Mouse (Mus musculus): ENCODE results near the gene Gm17617. TPM values are rescaled to one million over a fixed set of nuclear protein-coding genes. Genes with fewer than 3 reads are reported as not detected.

Gm17617 gene
- polyA plus RNA-seq (2012; rRNA removed) = not detected in 2 replicates

DNA sequence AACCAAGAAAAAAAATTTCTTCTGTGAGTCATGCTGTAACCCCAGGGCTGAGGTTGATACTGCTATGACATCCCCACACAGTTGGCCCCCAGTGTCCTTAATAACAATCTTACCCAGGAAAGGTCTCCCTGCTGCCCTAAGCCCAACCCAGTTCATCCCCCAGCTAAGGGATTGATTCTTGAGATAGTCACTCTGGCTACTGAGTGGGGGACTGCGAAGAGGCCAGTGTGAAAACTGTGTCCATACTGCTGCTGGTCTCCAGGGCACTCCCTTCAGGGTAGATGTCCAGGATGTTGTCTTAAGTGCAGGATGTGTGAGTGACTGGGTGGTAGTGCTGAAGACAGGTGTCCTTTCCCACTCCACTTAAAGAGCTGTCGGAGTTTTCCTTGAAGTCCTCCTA is at the start of gene Gm17617:
Gene Gm17617 (minus strand): TSS at position 101 of the 400 bp plus-strand sequence.
- DNase-seq = no peak
- no peak for TF ChIP-seq CTCF (IDR thresholded peaks at IDR 0.05; ENCODE audit: borderline replicate concordance, insufficient read depth, low read depth, low read length)
- TF ChIP-seq POLR2A (IDR thresholded peaks at IDR 0.05; ENCODE audit: borderline replicate concordance, insufficient read depth, low read length) = no peak
- Histone ChIP-seq H3K27ac (ENCODE audit: insufficient read depth, low read length) (no peak within 1 kb of the TSS), H3K27me3 (ENCODE audit: control insufficient read depth, insufficient read depth, low read length) (no peaks in the 10 kb centered on the region), H3K4me1 (ENCODE audit: control insufficient read depth, insufficient read depth, low read length) (no peaks in the 10 kb centered on the region; the same call in 1 of the 2 replicates), H3K4me3 (replicated peaks; ENCODE audit: insufficient read depth, low read depth, low read length) (no peak within 1 kb of the TSS)
- 99% methylated on average over 2 of the region's 2 CpGs for WGBS

DNA sequence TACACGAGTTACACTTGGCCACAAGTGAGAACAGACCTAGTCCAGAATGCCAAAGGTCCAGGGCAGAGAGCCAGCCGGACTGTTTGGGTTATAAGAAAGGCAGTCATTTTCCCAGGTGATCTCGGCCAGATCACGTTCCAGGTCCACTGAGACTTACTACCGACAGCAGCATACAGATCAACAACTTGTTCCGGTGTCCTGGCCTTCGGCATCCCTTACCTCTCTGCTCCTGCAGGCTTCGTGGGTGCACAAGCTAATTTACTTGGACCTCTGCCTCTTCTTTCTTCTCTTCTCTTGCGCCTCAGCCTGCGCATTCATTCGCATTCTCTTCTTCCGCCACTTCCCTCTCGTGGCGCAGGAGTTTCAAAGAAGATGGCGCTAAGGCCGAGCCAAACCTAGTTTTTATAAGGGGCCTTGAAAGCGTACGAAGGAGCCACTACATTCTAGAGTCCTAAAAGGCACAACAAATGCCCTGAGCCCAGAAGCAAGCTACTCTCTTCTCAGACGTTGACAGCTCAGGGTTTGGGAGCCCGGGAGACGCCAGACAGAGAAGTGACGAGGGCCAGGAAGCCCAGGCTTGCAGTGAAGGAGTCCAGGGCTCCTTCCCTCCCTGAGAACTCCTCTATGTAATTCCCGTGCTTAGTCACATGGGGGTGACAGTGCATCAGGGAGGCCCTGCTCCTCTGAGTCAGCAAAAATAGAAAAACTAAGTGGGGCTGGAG is 49.0 kb upstream of the Gm17617 start:
- peak; percentile 80 for TF ChIP-seq CTCF (IDR thresholded peaks at IDR 0.05; ENCODE audit: borderline replicate concordance, insufficient read depth, low read depth, low read length)
- TF ChIP-seq POLR2A (IDR thresholded peaks at IDR 0.05; ENCODE audit: borderline replicate concordance, insufficient read depth, low read length) = no peak
- Histone ChIP-seq H3K4me1 (ENCODE audit: control insufficient read depth, insufficient read depth, low read length) (peaks cover 6% of the 10 kb centered on the region), H3K27ac (ENCODE audit: insufficient read depth, low read length) (0 out of 2 replicates have a peak overlapping the region, but pooled peaks have one; percentile 2), H3K4me3 (replicated peaks; ENCODE audit: insufficient read depth, low read depth, low read length) (peak overlapping the region; percentile 41), H3K27me3 (ENCODE audit: control insufficient read depth, insufficient read depth, low read length) (no peaks in the 10 kb centered on the region)
- DNase-seq = peak; percentile 75
- WGBS = 4% methylated on average over 23 of the region's 23 CpGs

DNA sequence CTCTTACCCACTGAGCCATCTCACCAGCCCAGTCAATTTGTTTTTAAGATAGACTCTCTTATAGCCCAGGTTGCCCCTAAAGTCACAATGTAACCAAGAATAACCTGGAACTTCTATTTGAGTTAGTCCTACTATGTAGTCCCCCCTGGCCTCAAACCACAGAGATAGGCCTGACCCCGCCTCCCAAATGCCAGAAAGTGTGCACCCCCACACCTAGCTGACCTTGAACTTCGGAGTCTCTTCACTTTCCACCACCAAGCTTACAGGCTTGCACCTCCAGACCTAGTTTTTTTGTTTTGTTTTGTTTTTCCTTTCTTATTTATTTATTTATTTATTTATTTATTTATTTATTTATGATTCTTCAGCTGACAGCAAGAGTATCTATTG is 48.4 kb upstream of the Gm17617 start:
- 87% methylated on average over 2 of the region's 2 CpGs for WGBS
- no peak overlapping the region for H3K4me3 ChIP-seq (replicated peaks; ENCODE audit: insufficient read depth, low read depth, low read length)
- no peak for TF ChIP-seq CTCF (IDR thresholded peaks at IDR 0.05; ENCODE audit: borderline replicate concordance, insufficient read depth, low read depth, low read length)
- no peak for TF ChIP-seq POLR2A (IDR thresholded peaks at IDR 0.05; ENCODE audit: borderline replicate concordance, insufficient read depth, low read length)
- DNase-seq = no peak
- peaks cover 6% of the 10 kb centered on the region for H3K4me1 ChIP-seq (ENCODE audit: control insufficient read depth, insufficient read depth, low read length)
- no peak overlapping the region for H3K27ac ChIP-seq (ENCODE audit: insufficient read depth, low read length)
- H3K27me3 ChIP-seq (ENCODE audit: control insufficient read depth, insufficient read depth, low read length) = no peaks in the 10 kb centered on the region

DNA sequence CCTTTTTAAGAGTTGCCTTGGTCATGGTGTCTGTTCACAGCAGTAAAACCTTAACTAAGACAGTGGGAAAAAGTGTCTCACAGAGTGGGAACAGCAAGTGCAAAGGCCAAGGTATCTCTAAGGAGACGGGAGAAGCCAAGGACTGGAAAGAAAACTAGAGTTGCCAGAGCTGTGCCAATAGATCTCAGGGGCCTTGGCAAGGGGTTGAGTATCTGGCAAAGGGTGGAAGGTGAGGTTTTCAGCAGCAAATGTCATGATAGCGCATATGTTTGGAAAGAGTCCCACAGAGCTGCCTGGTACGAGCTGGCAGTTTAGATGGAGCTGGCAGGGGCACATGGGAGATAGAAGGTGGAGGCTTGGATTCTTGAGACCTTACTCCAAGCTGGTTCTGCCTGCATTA is 46.2 kb upstream of the Gm17617 start:
- WGBS = 18% methylated on average over 3 of the region's 3 CpGs
- H3K4me1 ChIP-seq (ENCODE audit: control insufficient read depth, insufficient read depth, low read length) = peaks cover 6% of the 10 kb centered on the region
- peak; percentile 36 to 69 for DNase-seq
- H3K27me3 ChIP-seq (ENCODE audit: control insufficient read depth, insufficient read depth, low read length) = no peaks in the 10 kb centered on the region
- no peak overlapping the region for H3K4me3 ChIP-seq (replicated peaks; ENCODE audit: insufficient read depth, low read depth, low read length)
- no peak for TF ChIP-seq CTCF (IDR thresholded peaks at IDR 0.05; ENCODE audit: borderline replicate concordance, insufficient read depth, low read depth, low read length)
- TF ChIP-seq POLR2A (IDR thresholded peaks at IDR 0.05; ENCODE audit: borderline replicate concordance, insufficient read depth, low read length) = no peak
- H3K27ac ChIP-seq (ENCODE audit: insufficient read depth, low read length) = no peak overlapping the region

DNA sequence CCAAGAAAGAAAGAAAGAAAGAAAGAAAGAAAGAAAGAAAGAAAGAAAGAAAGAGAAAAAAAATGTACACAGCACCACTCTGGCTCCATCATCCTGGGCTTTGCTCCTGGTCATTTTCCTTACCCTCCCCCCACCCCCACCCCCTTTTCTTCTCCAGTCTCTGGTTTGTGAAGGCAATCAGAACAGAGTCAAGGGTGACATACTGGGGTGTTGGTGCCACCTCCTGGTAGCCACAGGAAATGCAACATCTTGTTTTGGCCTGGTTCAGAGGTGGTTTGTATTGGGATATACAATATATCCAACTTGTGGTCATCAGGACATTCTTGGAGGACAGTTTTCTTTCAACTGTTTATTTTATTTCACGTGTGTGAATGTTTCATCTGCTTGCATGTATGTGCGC is 45.2 kb upstream of the Gm17617 start:
- H3K27me3 ChIP-seq (ENCODE audit: control insufficient read depth, insufficient read depth, low read length) = no peaks in the 10 kb centered on the region
- TF ChIP-seq CTCF (IDR thresholded peaks at IDR 0.05; ENCODE audit: borderline replicate concordance, insufficient read depth, low read depth, low read length) = peak; percentile 90
- no peak for TF ChIP-seq POLR2A (IDR thresholded peaks at IDR 0.05; ENCODE audit: borderline replicate concordance, insufficient read depth, low read length)
- peak; percentile 65 to 76 for DNase-seq
- 44% methylated on average over 2 of the region's 2 CpGs for WGBS
- H3K4me3 ChIP-seq (replicated peaks; ENCODE audit: insufficient read depth, low read depth, low read length) = no peak overlapping the region
- H3K4me1 ChIP-seq (ENCODE audit: control insufficient read depth, insufficient read depth, low read length) = peaks cover 6% of the 10 kb centered on the region
- H3K27ac ChIP-seq (ENCODE audit: insufficient read depth, low read length) = no peak overlapping the region

DNA sequence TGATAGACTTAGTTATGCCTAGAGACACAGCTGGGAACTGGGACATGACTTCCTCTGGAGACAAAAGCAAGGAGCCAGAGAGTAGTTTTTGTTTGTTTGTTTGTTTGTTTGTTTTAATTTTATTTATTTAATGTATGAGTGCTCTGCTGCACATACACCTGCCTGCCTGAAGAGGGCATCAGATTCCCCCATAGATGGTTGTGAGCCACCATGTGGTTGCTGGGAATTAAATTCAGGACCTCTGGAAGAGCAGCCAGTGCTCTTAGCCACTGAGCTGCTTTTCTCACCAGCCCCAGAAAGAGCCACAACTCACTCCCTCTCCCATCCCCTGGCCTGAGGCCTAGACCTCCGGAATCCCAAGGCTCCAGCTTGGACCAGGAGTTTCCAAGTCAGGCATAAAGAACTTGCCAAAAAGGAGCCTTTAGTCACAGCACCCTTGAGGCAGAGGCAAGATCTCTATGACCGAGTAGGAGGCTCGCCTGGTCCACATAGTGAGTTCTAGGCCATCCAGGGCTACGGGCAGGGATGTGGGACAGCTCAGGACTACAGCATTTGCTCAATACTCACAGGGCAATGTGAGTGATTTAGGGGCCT is 44.7 kb upstream of the Gm17617 start:
- Histone ChIP-seq H3K4me3 (replicated peaks; ENCODE audit: insufficient read depth, low read depth, low read length) (no peak overlapping the region), H3K27ac (ENCODE audit: insufficient read depth, low read length) (no peak overlapping the region), H3K4me1 (ENCODE audit: control insufficient read depth, insufficient read depth, low read length) (peaks cover 6% of the 10 kb centered on the region), H3K27me3 (ENCODE audit: control insufficient read depth, insufficient read depth, low read length) (no peaks in the 10 kb centered on the region)
- DNase-seq = no peak
- TF ChIP-seq POLR2A (IDR thresholded peaks at IDR 0.05; ENCODE audit: borderline replicate concordance, insufficient read depth, low read length) (no peak), CTCF (IDR thresholded peaks at IDR 0.05; ENCODE audit: borderline replicate concordance, insufficient read depth, low read depth, low read length) (no peak)
- WGBS = 62% methylated on average over 4 of the region's 4 CpGs

DNA sequence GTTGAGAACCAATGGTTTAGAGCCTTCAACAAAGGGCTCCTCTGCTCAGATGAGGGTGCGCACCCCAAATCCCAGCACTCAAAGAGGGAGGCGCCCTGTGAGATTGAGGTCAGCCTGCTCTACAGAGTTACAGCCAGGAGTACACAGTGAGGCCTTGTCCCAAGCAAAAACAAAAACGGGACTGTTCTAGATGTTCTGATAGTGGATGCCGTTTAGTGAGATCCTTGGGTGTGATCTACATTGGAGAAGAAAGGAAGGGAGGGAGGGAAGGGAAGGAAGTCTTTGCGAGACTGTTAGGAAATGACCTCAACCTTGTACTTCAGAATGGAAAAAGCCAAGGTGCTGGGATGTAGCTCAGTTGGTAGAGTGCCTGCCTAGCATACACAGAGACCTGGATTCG is 42.9 kb upstream of the Gm17617 start:
- Histone ChIP-seq H3K27me3 (ENCODE audit: control insufficient read depth, insufficient read depth, low read length) (no peaks in the 10 kb centered on the region), H3K4me1 (ENCODE audit: control insufficient read depth, insufficient read depth, low read length) (peaks cover 6% of the 10 kb centered on the region), H3K27ac (ENCODE audit: insufficient read depth, low read length) (no peak overlapping the region), H3K4me3 (replicated peaks; ENCODE audit: insufficient read depth, low read depth, low read length) (no peak overlapping the region)
- 93% methylated on average over 6 of the region's 6 CpGs for WGBS
- DNase-seq = no peak
- TF ChIP-seq POLR2A (IDR thresholded peaks at IDR 0.05; ENCODE audit: borderline replicate concordance, insufficient read depth, low read length) = no peak
- TF ChIP-seq CTCF (IDR thresholded peaks at IDR 0.05; ENCODE audit: borderline replicate concordance, insufficient read depth, low read depth, low read length) = no peak

DNA sequence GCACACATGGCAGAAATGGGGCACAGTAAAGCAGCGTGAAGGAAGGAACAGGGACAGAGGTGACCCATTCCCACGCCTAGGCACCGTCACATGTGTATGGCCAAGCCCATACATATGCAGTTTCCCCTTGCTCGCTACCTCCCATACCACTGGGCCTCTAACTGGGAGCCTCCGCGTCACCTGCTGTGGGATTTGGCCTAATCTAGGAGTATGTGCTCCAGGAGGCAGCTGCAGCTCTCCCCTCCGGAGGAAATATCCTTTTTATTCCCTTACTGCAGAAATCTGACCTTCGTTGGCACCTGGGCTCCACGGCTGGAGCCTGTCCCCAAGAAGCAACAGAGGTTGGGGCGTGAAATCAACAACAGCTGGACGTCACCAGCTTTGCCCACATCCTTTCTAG is 41.0 kb upstream of the Gm17617 start:
- H3K4me1 ChIP-seq (ENCODE audit: control insufficient read depth, insufficient read depth, low read length) = peaks cover 2% of the 10 kb centered on the region
- no peak for DNase-seq
- TF ChIP-seq POLR2A (IDR thresholded peaks at IDR 0.05; ENCODE audit: borderline replicate concordance, insufficient read depth, low read length) (no peak), CTCF (IDR thresholded peaks at IDR 0.05; ENCODE audit: borderline replicate concordance, insufficient read depth, low read depth, low read length) (no peak)
- no peak overlapping the region for H3K4me3 ChIP-seq (replicated peaks; ENCODE audit: insufficient read depth, low read depth, low read length)
- 81% methylated on average over 11 of the region's 11 CpGs for WGBS
- no peaks in the 10 kb centered on the region for H3K27me3 ChIP-seq (ENCODE audit: control insufficient read depth, insufficient read depth, low read length)
- H3K27ac ChIP-seq (ENCODE audit: insufficient read depth, low read length) = no peak overlapping the region

Data from cerebellum, adult 2 months (tissue).